Mouse (Mus musculus): ENCODE measurements at regions not wholly inside any gene's neighbourhood (a gene's known extent, or its start where the extent isn't known, plus 50 kb on each side); places are given as distances from the start of the nearest gene placed in this dataset.
"Not testable (repeated sequence)": the region's sequence is repeated elsewhere in the genome, so short reads cannot be mapped to it uniquely, and the experiment has no call there.

- DNase-seq: no peak
These were observed 66.6 kb downstream of the 1700129C05Rik start for GRCm38 (mm10) chr14:59075845-59076745.

- no peak for DNase-seq
These were observed 70.2 kb downstream of the 1700129C05Rik start for GRCm38 (mm10) chr14:59072323-59073039.

GRCm38 (mm10) chr14:59070056-59070455 lies 72.6 kb downstream of the 1700129C05Rik start:
- no peak for DNase-seq

- DNase-seq: no peak
These were observed 76.1 kb downstream of the 1700129C05Rik start for GRCm38 (mm10) chr14:59066456-59067220.

- DNase-seq: no peak
These were observed 79.5 kb downstream of the 1700129C05Rik start for GRCm38 (mm10) chr14:59063221-59063620.

GRCm38 (mm10) chr14:59056832-59057231 lies 85.9 kb downstream of the 1700129C05Rik start:
- no peak for DNase-seq

GRCm38 (mm10) chr14:59055283-59055682 lies 87.4 kb downstream of the 1700129C05Rik start:
- no peak for DNase-seq

GRCm38 (mm10) chr14:59052421-59052820 lies 90.3 kb downstream of the 1700129C05Rik start:
- DNase-seq: no peak

GRCm38 (mm10) chr14:59051478-59051879 lies 91.2 kb downstream of the 1700129C05Rik start:
- DNase-seq: no peak

- DNase-seq: no peak
These were observed 97.0 kb downstream of the 1700129C05Rik start for GRCm38 (mm10) chr14:59045687-59046086.

- DNase-seq: no peak
These were observed 97.5 kb downstream of the 1700129C05Rik start for GRCm38 (mm10) chr14:59045235-59045634.

- DNase-seq: no peak
These were observed 100.5 kb downstream of the 1700129C05Rik start for GRCm38 (mm10) chr14:59042152-59042551.

GRCm38 (mm10) chr14:59025757-59026156 lies 116.9 kb downstream of the 1700129C05Rik start:
- DNase-seq: not testable (repeated sequence)

GRCm38 (mm10) chr14:59009534-59009933 lies 133.2 kb downstream of the 1700129C05Rik start:
- DNase-seq: no peak

- DNase-seq: no peak
These were observed 143.5 kb downstream of the 1700129C05Rik start for GRCm38 (mm10) chr14:58999106-58999778.

- DNase-seq: no peak
These were observed 147.7 kb downstream of the 1700129C05Rik start for GRCm38 (mm10) chr14:58994994-58995393.

GRCm38 (mm10) chr14:58989644-58990217 lies 153.0 kb downstream of the 1700129C05Rik start:
- no peak for DNase-seq

- DNase-seq: no peak
These were observed 155.0 kb downstream of the 1700129C05Rik start for GRCm38 (mm10) chr14:58987688-58988087.

- DNase-seq: no peak
These were observed 156.9 kb downstream of the 1700129C05Rik start for GRCm38 (mm10) chr14:58985838-58986237.

GRCm38 (mm10) chr14:58976791-58977190 lies 165.9 kb downstream of the 1700129C05Rik start:
- DNase-seq: no peak

- DNase-seq: no peak
These were observed 173.4 kb downstream of the 1700129C05Rik start for GRCm38 (mm10) chr14:58969248-58969647.

GRCm38 (mm10) chr14:58967975-58968374 lies 174.7 kb downstream of the 1700129C05Rik start:
- no peak for DNase-seq
